Mouse (Mus musculus): ENCODE results near the gene Psap.

Gene Psap

DNA sequence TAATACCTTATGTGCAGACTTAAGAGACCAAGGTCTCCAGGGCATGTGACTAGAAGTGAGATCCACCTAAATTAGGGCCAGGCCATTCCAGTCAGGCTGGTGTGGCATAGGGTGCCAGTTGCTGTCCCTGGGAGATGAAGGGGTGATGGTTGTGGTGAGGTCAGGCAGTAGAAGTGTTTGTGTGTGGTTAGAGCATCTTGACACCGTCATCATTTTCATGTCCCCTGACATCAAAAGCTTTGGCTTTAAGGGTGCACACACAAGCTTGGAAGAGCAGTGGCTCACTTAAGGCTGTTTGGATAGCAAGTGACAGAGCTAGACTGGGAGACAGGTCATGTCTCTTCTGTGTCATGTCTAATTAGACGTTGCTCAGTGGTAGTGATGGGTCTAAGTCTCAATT, 10.3 kb downstream of the Psap start:
- 52% methylated on average over 2 of the region's 2 CpGs for WGBS

DNA sequence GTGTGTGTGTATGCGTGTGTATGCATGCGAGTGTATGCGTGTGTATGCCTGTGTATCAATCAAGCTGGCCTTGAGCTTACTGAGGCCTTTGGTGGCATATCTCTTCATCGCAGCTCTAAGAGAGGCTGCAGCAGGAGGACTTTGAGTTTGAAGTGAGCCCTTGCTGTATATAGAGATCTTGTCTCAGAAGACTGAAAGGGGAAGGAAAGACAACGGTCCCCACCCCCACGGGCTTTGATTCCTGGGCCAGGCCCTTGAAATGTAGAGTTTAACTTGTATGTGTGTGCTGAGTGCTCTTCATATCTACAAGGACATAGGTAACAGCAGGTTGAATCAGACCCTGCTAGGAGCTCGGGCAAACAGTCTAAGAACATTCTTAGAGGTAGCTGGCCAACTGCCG, 11.8 kb downstream of the Psap start:
- 71% methylated on average over 8 of the region's 8 CpGs for WGBS

DNA sequence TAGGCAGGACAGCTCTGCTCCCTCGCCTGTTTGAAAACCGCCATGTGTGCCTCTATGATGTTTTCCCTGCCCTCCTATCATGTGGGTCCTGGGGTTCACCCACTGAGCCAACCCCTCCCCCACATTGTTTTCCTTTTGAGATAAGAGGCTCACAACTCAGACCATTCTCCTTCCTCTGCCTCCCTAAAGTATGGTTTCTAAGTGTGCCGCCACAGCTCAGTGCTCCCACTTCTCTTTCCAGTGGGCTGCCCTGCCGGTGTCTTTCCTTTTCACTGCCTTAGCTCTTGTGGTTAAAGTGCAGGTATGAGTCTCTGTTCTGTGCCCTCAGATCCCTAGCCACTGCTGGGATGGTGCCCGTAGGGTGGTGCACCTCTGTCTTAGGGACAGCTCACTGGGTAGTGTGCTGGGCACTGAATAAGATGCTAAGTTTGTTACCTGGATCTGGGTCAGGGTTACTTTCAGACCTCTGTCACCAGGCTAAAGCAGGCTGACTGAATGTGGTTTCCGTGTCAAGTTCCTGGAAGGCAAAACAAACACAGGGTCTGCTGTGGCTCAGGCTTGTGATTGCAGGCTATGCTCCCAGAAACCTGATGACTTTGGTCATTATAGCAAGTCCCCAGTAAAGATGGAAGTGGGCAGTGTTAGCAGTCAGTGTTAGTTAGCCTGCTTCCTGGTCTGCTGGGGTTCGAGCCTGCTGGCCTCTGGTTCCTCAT, 12.8 kb downstream of the Psap start:
- 56% methylated on average over 7 of the region's 7 CpGs for WGBS

DNA sequence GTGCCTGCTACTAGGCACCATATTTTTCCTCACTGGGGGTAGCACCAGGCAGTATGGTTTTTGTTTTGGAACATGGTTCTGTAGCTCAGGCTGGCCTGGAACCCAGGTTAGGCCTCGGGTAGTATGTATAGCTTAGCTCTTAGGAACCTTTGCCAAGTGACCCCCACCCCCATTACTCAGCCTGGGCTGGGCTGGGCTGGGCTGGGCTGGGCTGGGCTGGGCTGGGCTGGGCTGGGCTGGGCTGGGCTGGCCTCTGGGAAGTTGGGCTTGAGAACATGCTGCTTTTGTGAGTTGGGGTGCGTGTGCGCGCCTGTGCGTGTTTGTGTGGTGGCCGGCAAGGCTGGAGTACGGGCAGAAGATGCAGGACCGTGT, 13.3 kb downstream of the Psap start:
- 79% methylated on average over 8 of the region's 8 CpGs for WGBS

DNA sequence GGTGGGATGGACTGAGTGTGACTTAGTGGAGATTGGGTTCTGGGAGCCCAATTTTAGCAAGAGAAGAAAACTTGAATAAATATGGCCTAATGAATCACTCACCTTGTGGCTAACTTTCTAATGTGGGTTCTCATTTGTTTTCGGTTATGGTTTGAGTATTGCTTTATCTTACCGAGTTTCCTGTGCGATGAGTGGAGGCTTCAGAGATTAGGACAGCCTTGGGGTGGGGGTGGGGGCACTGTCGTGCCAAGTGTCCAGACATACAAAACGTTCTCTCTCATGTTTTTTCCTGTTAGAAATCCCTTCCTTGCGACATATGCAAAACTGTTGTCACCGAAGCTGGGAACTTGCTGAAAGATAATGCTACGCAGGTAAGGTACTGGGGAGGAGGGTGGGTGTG, 14.8 kb downstream of the Psap start:
- WGBS: 73% methylated on average over 8 of the region's 8 CpGs

DNA sequence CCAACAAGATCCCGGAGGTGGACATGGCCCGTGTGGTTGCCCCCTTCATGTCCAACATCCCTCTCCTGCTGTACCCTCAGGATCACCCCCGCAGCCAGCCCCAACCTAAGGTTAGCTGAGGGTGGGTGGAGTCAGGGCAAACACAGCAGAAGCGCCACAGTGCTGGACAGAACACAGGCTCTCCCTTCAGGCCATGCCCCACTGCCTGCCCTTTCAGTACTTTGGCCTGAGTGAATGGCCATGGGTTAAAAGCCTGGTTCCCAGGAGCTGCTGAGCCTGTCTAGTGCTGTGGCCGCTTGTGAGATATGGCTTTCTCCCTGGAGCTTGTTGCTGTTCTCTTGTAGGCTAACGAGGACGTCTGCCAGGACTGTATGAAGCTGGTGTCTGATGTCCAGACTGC, 17.2 kb downstream of the Psap start:
- 66% methylated on average over 7 of the region's 7 CpGs for WGBS

DNA sequence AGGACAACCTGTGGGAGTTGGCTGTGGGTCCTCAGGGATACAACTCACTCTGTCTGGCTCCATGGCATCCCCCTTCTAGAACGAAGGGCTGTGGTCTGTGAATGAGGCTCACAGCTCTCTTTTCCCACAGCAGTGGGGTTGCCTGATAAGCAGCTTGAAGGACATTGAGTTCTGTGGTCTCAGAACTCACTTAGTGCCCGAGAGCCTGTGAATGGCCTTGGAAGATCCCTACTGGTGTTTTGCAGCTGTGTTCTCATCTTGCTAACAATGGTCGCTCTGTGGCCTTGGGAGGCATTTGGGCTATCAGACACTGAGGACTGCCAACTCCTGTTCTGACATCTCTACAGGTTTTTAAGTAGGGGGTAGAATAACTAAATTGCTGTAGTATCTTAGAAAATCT, 17.9 kb downstream of the Psap start:
- 64% methylated on average over 3 of the region's 3 CpGs for WGBS

DNA sequence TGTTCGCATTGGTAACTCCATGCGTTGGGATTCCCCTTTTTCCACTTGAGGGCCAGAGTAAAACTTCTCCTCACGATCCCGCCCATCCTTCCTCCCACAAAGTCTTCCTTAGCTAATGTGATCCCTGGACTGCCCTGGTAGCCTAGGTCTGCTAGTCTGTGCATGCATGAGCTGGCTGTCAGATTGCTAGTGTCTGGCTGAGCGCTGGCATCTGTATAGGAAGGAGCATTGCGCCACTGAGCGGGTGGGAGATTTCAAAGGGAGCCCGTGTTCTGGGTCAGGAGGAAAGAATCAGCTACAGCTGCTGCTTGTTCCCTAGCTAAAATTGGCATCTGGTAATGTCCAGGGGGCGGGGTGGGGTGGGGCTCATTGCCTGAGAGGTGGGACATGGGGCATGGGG, 18.6 kb downstream of the Psap start:
- 49% methylated on average over 9 of the region's 9 CpGs for WGBS

DNA sequence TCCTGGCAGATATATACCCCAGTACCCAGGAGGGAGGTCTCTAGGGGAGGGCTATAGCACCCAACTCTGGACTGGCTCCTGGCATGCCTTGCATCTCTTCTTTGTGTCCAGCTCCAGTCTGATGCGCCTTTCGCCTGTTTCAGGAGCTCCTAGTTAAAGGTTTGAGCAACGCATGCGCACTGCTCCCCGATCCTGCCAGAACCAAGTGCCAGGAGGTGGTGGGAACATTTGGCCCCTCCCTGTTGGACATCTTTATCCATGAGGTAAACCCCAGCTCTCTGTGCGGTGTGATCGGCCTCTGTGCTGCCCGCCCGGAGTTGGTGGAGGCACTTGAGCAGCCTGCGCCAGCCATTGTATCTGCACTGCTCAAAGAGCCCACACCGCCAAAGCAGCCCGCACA, 22.2 kb downstream of the Psap start:
- 83% methylated on average over 12 of the region's 12 CpGs for WGBS

DNA sequence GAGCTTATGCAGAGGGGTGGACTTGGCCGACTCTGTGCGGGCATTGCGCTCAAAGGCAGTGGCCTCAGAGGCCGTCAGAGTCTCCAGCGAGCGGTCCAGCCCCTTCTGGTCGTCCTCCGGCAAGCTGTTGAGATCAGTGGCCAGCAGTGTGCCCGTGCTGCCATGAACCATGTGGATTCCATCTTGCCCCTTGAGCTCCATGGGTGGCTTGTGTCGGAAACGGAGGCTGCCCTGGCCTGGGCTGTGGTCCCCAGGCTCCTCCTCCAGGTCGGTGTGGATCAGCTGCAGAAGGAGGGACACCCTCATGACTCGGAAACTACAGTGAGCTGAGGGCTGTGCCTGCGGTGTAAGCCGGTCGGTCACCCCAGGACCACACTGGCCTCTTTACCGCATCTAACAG, 26.0 kb downstream of the Psap start:
- WGBS: 79% methylated on average over 17 of the region's 17 CpGs

DNA sequence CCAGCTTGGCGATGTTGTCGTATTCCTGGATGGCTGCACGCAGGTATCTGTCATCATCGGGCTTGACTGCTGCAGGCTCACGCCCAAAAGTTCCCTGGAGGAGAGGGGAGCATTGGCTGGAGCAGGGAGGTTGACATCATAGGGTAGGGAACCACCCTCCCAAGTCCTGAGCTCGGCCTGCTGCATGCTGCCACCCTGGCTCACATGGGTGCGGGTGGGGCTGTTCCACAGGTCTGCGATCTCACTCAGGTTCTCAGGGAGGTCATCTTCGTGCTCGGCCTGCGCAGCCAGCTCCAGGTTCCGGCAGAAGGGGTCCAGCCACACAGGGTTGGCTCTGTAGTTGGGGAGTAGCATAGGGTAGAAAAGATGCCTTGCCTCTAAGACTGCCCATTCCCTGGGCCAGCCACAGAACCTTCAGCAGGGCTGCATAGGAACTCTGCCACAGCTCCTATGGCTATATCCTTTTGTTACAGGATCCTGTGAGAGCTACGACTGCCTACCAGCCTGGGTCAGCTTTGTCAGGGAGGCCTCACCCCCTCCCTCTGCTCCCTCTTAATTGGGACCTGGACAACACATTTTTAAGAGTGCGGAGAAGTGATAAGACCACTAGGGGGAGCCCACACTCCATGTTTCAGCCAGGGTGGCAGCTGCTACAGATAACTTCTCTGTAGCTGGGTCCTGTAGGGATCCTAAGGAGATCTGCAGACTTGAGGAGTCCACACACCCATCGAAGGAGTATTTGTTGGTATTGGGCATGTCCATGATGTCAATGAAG, 27.6 kb downstream of the Psap start:
- WGBS: 61% methylated on average over 15 of the region's 15 CpGs

DNA sequence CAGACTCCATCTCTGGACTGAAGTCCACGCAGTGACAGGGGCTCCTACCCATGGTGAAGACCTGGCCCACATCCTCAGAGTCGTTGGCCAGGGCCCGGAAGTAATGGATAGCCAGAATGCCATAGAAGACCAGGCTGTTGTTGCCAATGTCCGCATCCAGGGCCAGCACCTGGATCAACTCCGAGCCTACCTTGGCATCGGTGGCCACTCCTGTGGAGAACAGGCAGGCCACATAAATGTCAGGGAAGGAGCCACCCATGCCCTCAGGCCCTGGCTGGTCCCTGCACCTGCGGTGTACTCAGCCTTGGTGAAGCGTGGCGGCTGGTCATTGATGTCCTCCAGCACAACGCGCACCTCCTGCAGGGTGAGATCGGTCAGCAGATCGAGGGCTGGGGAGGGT, 33.2 kb downstream of the Psap start:
- 94% methylated on average over 13 of the region's 13 CpGs for WGBS

DNA sequence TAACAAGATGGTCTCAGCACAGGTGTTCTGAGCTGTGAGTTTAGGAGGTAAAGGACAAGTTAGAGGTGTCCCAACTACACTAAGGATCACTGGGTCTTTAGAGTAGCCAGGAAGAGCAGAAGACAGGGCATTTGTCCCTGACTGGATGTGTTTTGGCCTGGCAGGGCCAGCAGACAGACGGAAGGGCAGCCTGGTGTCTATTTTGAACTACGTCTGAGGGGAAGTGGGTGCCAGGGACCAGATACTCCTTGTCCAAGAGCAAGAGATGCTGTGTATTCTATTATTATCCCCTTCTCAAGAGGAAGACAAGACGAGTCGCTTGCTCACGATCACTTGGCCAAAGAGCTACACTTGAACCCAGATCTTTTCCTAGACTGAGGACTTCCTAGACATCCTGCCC, 36.2 kb downstream of the Psap start:
- WGBS: 87% methylated on average over 5 of the region's 5 CpGs

DNA sequence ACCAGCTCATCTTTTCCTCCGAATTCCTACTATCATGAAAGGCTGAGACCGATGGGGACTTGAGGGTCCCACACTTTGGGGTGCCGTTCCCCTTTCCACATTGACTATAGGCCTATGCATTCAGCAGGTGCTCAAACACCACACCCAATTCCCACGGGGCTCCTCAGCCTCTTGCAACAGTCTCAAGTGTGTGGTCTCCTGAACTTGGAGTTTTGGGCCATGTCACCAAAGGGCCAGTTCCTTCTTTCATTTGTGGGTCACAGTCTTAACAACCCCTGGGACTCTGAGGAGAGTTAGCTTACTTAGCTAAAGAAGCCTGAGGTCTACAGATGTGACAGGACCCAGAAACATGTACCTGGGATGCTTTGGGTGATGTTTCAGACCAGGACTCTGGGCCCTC, 38.7 kb downstream of the Psap start:
- 84% methylated on average over 4 of the region's 4 CpGs for WGBS

DNA sequence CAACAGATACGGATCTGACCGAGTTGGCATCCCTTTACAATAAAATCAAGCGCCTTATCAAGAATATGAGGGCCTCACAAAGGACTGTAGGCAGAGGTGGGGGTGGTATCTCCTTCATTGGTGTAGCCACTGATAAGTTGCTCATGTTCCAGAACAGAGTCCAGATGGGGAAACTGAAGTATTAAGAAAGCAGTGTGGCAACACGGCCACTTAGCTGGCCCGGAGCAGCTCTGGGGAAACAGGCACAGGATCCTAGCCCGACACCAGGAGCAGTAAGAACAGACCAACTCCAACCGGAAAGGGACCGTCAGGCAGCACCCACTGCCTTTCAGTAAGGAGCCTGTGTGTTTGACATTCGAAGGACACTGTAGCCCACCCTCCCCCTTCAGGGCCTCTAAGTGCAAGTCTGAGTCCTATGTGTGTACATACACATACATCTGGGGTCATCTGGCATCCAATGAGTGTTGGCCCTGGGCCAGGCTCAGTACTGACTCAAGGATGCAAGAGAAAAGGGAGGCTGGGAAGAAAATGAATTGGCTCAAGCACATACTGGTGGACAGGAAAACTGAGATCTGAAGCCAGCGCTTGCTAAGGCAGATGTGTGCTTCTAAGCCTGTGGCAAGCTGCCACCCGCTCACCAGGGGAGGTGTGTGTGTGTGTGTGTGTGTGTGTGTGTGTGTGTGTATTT, 51.7 kb downstream of the Psap start:
- WGBS: 69% methylated on average over 11 of the region's 11 CpGs

DNA sequence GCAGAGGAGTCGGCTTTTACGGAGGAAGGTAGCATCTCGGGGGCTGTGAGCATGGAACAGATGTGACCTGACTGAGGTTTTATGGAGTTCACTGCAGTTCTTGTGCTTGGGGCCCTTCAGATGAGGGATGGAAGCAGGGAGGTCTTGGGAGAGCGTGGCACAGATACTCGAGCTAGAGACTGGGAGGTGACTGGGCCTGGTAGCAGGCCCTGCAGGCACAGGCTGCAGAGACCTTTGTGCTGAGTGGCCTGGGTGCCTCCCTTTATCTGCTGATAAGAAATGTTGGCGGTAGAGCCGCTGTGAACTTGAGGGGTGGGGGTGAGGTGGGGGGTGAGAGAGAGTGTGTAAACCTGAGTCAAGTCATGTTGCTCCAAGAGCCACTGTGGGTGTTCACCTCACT, 57.2 kb downstream of the Psap start:
- WGBS: 94% methylated on average over 7 of the region's 7 CpGs

DNA sequence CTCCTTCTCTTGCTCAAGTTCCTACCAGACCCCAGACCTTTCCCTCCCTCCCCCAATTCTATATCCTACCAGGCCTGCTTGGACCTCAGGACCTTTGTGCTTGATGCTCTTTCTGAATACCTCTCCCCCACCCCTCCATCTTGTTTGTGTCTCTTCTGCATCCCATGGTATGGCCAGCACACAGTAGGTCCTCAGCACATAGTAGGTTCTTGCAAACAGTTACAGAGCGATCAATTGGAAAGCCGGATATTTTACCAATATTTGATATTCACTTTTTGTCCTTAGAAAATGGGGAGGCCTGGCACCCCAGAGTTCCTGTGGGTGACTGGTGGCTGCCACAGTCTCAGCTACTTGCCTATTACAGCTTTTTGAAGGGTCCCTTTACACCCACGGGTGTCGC, 57.6 kb downstream of the Psap start:
- WGBS: 91% methylated on average over 4 of the region's 4 CpGs

DNA sequence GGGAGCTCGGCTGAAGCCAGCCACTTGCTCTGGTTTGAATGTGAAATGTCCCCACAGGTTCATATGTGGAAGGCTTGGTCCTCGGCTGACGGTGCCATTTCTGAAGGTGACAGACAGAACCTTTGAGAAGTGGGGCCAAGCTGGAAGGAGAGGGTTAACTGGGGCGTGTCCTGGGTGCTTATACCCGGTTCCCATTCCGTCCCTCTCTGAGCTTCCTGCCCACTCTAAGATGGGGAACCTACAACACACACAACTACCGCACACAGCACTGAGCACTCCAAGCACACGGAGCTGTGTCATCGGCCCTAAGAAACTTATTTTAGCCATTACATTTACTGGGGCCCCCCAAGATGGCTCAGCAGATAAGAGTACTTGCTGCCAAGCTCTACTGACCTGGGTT, 64.1 kb downstream of the Psap start:
- WGBS: 70% methylated on average over 9 of the region's 9 CpGs

DNA sequence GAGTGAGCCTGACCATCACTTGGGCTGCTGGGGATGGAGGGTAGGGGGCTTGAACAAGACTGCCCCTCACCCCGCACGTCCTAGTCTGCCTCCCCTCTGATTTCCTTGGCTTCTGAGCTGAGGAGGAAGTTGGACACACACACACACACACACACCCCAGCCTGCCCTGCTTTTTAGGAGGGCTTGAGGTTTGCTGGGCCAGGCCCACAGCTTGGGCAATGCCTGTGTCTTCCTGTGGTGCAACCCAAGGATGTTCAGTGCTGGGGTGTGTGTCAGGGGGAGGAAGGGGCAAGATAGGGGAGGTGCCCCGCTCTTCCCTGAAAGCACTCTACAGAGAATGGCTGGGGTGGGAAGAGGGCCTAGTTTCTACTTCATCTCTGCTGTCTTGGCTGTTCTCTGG, 66.7 kb downstream of the Psap start:
- 71% methylated on average over 3 of the region's 3 CpGs for WGBS

DNA sequence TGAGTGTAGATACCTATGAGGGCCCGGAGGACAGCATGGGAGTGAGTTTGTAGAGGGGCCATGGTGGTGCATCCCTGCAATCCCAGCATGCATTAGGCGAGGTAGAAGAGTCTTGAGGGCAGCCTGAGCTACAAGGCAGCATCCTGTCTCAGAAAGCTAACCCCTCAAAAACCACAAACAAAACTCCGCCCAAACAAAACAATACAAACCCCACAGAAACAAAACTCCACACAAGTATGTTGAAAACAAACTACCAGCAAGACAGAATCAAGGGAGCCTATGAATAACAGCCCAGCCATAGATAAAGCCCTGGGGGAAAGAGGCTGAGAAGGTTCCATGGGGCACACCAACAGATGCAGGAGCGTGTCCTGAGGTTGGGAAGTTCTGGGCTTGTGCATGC, 68.6 kb downstream of the Psap start:
- WGBS: 90% methylated on average over 4 of the region's 4 CpGs

DNA sequence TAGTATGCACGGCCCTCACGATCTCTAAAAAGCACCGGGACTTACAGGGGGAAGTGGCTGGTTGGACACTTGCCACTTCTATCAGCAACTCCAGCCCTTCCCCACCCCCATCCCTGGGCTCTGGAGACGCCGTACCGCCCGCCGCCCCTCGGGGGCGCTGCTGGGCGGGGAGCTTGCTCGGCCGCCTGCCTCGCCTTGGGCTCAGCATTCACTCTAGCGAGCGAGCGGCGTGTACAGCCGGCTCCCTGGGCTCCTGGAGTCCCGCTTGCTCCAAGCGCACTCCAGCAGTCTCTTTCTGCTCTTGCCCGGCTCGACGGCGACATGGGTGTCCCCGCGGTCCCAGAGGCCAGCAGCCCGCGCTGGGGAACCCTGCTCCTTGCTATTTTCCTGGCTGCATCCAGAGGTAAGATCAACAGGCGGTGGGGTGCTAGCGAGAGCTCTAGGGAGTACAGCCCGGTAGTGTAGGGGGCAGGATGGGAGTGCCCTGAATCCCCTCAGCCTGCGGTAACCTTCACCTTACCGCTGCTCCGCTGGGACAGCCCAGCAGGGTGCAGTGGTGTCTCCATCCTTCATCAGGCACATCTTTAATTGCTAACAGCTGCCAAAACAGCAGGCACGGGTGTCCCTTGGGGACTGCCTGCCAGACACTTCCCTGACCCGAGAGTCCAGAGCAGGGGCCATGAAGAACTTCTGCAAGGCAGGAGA, 69.4 kb downstream of the Psap start, which contains the start of gene Vsir:
Gene Vsir (plus strand): TSS at position 151 of the 705 bp plus-strand sequence.
- WGBS: 4% methylated on average over 37 of the region's 37 CpGs

Measured in cerebral cortex, adult 2 months (tissue).